14 mouse cellular contexts compared by ENCODE assay signal in genomic region chr6:32699811-32700210, GRCm38 (mm10).
"Had no signal": no experiment of that assay in that cellular context is flagged by ENCODE, and none has a peak within 500 bp of the region (broad histone marks: within the 10 kb centered on the region; RNA-seq: fewer than 3 reads in every experiment).

No protein-coding gene starts in this region.

- DNase-seq: kidney, adult 9 months; kidney, postnatal 14 days; kidney, postnatal 4 days; layer of hippocampus, postnatal 36 days; liver, embryonic 13.5 days; lung, adult 2 months; lung, postnatal 14 days; lung, postnatal 4 days; thymus, adult 2 months; thymus, postnatal 14 days had no signal

- H3K4me3 ChIP-seq: left cerebral cortex, adult 2 months; liver, embryonic 13.5 days; midbrain, embryonic 15.5 days; neural tube, embryonic 13.5 days had no signal

- H3K27me3 ChIP-seq: liver, embryonic 13.5 days; midbrain, embryonic 15.5 days; neural tube, embryonic 13.5 days had no signal

- H3K36me3 ChIP-seq: liver, embryonic 13.5 days; midbrain, embryonic 15.5 days; neural tube, embryonic 13.5 days had no signal

- H3K4me2 ChIP-seq: liver, embryonic 13.5 days; midbrain, embryonic 11.5 days; midbrain, embryonic 15.5 days; neural tube, embryonic 13.5 days had no signal
